Mouse (Mus musculus): ENCODE results near the gene AU040320. TPM values are rescaled to one million over a fixed set of nuclear protein-coding genes. Genes with fewer than 3 reads are reported as not detected.

The AU040320 gene
- polyA plus RNA-seq, 1 experiment from 2014 or later: 26.2 TPM

DNA sequence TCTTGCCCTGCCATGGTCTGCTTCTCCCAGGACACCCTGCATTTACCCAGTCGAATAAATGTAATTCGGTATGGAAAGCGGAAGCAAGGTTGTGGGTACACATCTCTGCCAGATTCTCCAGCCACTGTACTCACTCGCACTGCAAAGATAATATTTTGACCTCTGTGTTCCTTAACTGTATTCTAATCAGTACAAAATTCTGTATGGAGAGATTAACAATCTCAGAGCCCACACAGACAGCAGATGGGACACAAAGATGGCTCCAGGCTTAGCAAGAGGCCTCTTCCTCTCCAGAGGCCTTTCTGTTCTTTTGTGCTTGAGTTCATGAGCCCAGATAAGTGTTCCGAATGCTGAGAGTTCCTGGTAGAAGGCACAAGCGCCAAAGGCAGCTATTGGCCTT, 20.5 kb downstream of the AU040320 start:
- H3K27me3 ChIP-seq (ENCODE audit: control insufficient read depth, insufficient read depth, low read length): no peaks in the 10 kb centered on the region
- WGBS: 93% methylated on average over 6 of the region's 6 CpGs
- ATAC-seq (ENCODE audit: low FRiP score): no peak
- H3K36me3 ChIP-seq (ENCODE audit: control insufficient read depth, insufficient read depth, low read length): no peaks in the 10 kb centered on the region
- DNase-seq (ENCODE audit: low spot score, missing footprints): no peak
- H3K4me2 ChIP-seq: no peak overlapping the region
- no peak overlapping the region for H3K9ac ChIP-seq (ENCODE audit: low read length)
- no peaks in the 10 kb centered on the region for H3K9me3 ChIP-seq (ENCODE audit: control insufficient read depth, low read length)
- no peak overlapping the region for H3K27ac ChIP-seq (ENCODE audit: low read depth, low read length)
- no peak overlapping the region for H3K4me3 ChIP-seq (ENCODE audit: low read depth, low read length)
- H3K4me1 ChIP-seq (ENCODE audit: control insufficient read depth, insufficient read depth, low read length): 0 out of 2 replicates have a peak, but pooled peaks cover 2% of the 10 kb centered on the region

DNA sequence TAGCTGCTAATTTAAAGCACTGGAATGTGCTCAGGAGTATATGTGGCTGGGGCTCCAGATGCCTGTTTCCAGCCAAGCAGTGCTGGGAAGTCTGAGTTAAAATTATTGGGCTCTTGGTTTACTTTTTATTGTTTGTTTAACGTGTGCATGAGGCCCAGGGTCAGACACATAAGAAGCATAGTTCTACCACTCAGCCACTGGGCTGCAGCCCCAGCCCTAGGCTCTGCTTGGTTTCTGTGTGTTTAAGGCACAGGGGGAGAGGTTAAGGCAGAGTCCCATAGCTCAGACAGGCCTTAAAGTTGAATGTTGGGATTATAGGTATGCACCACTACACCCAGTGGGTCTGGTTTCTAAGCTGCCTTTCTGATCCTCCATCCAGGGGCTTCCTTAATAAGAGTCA, 21.8 kb downstream of the AU040320 start:
- H3K4me2 ChIP-seq: no peak overlapping the region
- 87% methylated on average over 1 of the region's 1 CpGs for WGBS
- no peaks in the 10 kb centered on the region for H3K36me3 ChIP-seq (ENCODE audit: control insufficient read depth, insufficient read depth, low read length)
- no peak overlapping the region for H3K27ac ChIP-seq (ENCODE audit: low read depth, low read length)
- H3K4me3 ChIP-seq (ENCODE audit: low read depth, low read length): no peak overlapping the region
- no peaks in the 10 kb centered on the region for H3K9me3 ChIP-seq (ENCODE audit: control insufficient read depth, low read length)
- DNase-seq (ENCODE audit: low spot score, missing footprints): no peak
- H3K4me1 ChIP-seq (ENCODE audit: control insufficient read depth, insufficient read depth, low read length): peaks cover 10% of the 10 kb centered on the region; the same call in 1 of the 2 replicates
- H3K27me3 ChIP-seq (ENCODE audit: control insufficient read depth, insufficient read depth, low read length): no peaks in the 10 kb centered on the region
- H3K9ac ChIP-seq (ENCODE audit: low read length): no peak overlapping the region
- no peak for ATAC-seq (ENCODE audit: low FRiP score)

DNA sequence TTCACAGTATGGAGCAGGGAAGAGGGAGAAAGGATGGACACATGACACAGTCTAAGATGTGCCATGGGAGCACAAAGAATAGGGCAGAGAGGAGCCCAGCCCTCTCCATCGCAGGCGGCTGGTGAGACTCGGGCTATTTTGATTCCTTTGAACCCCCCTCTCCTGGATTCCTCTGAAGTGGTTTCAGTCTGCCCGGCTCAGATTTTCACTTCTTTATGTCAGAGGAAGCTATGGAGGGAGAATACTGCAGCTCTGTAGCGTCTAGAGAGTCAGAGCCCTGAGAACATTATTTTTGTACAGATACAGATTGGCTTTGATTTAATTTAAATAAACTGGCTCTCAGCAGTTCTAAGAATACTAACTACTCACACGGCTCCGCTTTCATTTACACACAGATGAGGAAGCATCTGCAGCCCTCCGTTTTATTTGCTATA, 25.8 kb downstream of the AU040320 start:
- Histone ChIP-seq H3K4me1 (ENCODE audit: control insufficient read depth, insufficient read depth, low read length) (peaks cover 15% of the 10 kb centered on the region; the same call in 1 of the 2 replicates), H3K9me3 (ENCODE audit: control insufficient read depth, low read length) (no peaks in the 10 kb centered on the region), H3K4me2 (no peak overlapping the region), H3K9ac (ENCODE audit: low read length) (no peak overlapping the region), H3K27me3 (ENCODE audit: control insufficient read depth, insufficient read depth, low read length) (no peaks in the 10 kb centered on the region), H3K27ac (ENCODE audit: low read depth, low read length) (no peak overlapping the region), H3K4me3 (ENCODE audit: low read depth, low read length) (no peak overlapping the region), H3K36me3 (ENCODE audit: control insufficient read depth, insufficient read depth, low read length) (no peaks in the 10 kb centered on the region)
- no peak for ATAC-seq (ENCODE audit: low FRiP score)
- no peak for DNase-seq (ENCODE audit: low spot score, missing footprints)
- WGBS: 45% methylated on average over 8 of the region's 8 CpGs

DNA sequence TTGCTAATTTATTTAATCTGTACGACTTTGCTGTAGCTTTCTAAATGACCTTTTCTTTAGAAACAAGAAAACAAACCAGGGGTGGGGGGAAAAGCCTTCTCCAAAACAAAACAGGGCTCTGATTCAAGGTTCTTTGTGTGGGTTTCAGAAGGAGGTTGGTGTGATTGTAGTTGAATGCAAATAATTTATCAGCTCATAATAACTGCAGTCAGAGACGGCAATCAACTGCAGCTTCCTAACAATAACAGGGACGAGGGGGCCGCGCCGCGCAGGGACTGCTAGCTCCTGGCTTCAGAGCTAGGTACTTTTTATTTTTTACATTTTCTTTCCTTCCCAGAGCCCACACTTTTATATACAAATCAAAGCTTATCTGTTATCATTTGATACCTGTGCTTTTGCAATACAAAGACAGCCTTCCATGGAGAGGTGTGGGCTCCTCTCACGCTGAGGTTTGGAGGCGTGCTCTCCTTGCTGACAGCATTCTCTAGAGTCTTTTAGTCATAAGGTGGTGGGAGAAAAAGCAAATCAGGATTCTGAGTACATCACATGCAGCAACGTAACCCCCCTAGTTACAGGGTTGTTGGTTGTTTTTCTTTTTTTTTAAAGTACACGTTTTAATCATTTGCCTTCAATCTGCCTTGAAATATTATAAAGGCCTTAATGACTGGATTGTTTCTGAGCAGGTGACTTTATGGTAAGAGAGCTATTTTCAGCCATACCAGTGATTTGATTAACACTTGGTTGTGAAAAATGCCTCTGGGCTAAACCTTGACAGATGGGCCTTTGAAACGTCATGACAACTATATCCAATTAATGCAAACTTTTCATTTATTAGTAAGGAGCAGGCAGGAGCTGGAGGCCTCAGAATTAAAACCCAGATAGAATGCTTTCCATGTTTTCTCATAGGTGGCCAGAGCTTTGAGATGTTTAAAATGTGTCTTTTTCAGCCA, 26.8 kb downstream of the AU040320 start:
- DNase-seq (ENCODE audit: low spot score, missing footprints) (no peak), ATAC-seq (ENCODE audit: low FRiP score) (no peak)
- 66% methylated on average over 12 of the region's 12 CpGs for WGBS
- no peak overlapping the region for H3K27ac ChIP-seq (ENCODE audit: low read depth, low read length)
- H3K9ac ChIP-seq (ENCODE audit: low read length): no peak overlapping the region
- H3K27me3 ChIP-seq (ENCODE audit: control insufficient read depth, insufficient read depth, low read length): no peaks in the 10 kb centered on the region
- no peaks in the 10 kb centered on the region for H3K9me3 ChIP-seq (ENCODE audit: control insufficient read depth, low read length)
- H3K4me2 ChIP-seq: no peak overlapping the region
- no peaks in the 10 kb centered on the region for H3K36me3 ChIP-seq (ENCODE audit: control insufficient read depth, insufficient read depth, low read length)
- peaks cover 15% of the 10 kb centered on the region; the same call in 1 of the 2 replicates for H3K4me1 ChIP-seq (ENCODE audit: control insufficient read depth, insufficient read depth, low read length)
- no peak overlapping the region for H3K4me3 ChIP-seq (ENCODE audit: low read depth, low read length)

DNA sequence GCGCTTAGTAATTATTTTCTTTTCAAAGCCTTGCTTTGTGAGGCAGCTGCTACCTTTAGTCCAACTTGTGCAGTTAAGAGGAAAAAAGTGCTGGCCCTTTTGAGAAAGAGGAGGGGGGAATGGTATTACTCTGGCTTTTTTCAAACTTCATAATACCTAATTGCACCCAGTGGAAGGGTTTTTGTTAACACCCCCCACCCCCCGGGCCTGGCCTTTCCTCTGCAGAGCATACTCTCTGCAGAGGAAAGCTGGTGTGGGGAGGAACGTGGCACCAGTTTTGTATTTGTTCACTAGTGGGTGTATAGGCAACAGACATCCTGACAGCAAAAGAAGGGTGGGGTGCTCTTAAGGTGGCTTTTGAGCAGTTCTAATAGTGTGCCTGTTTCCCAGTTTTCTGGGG, 28.5 kb downstream of the AU040320 start:
- no peak overlapping the region for H3K4me2 ChIP-seq
- no peak overlapping the region for H3K9ac ChIP-seq (ENCODE audit: low read length)
- 86% methylated on average over 3 of the region's 3 CpGs for WGBS
- H3K36me3 ChIP-seq (ENCODE audit: control insufficient read depth, insufficient read depth, low read length): no peaks in the 10 kb centered on the region
- no peak overlapping the region for H3K27ac ChIP-seq (ENCODE audit: low read depth, low read length)
- no peak overlapping the region for H3K4me3 ChIP-seq (ENCODE audit: low read depth, low read length)
- no peaks in the 10 kb centered on the region for H3K9me3 ChIP-seq (ENCODE audit: control insufficient read depth, low read length)
- no peak for ATAC-seq (ENCODE audit: low FRiP score)
- H3K4me1 ChIP-seq (ENCODE audit: control insufficient read depth, insufficient read depth, low read length): peaks cover 15% of the 10 kb centered on the region; the same call in 1 of the 2 replicates
- no peak for DNase-seq (ENCODE audit: low spot score, missing footprints)
- no peaks in the 10 kb centered on the region for H3K27me3 ChIP-seq (ENCODE audit: control insufficient read depth, insufficient read depth, low read length)

DNA sequence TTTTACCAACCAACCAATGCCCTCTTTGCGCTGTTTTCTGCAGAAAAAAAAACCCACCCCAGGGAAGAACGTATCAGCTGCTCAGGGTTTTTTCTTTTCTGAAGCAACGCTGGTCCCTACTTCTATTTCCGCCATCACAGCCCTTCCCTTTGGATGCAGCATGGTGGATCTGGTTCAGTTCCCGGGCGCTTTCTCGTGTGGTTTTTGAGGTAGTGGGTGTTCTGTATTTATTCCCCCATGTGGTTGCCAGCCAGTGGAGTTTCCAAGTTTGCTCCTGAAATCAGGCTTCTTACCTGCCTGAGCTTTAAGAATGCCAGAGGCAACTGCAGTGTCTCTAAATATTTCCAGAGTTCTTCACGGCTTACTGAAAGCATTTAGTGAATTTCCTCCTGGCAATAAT, 29.2 kb downstream of the AU040320 start:
- DNase-seq (ENCODE audit: low spot score, missing footprints) (no peak), ATAC-seq (ENCODE audit: low FRiP score) (no peak)
- Histone ChIP-seq H3K9me3 (ENCODE audit: control insufficient read depth, low read length) (no peaks in the 10 kb centered on the region), H3K27me3 (ENCODE audit: control insufficient read depth, insufficient read depth, low read length) (no peaks in the 10 kb centered on the region), H3K27ac (ENCODE audit: low read depth, low read length) (no peak overlapping the region), H3K36me3 (ENCODE audit: control insufficient read depth, insufficient read depth, low read length) (no peaks in the 10 kb centered on the region), H3K4me2 (no peak overlapping the region), H3K9ac (ENCODE audit: low read length) (no peak overlapping the region), H3K4me1 (ENCODE audit: control insufficient read depth, insufficient read depth, low read length) (peaks cover 15% of the 10 kb centered on the region; the same call in 1 of the 2 replicates), H3K4me3 (ENCODE audit: low read depth, low read length) (no peak overlapping the region)
- WGBS: 91% methylated on average over 8 of the region's 8 CpGs

DNA sequence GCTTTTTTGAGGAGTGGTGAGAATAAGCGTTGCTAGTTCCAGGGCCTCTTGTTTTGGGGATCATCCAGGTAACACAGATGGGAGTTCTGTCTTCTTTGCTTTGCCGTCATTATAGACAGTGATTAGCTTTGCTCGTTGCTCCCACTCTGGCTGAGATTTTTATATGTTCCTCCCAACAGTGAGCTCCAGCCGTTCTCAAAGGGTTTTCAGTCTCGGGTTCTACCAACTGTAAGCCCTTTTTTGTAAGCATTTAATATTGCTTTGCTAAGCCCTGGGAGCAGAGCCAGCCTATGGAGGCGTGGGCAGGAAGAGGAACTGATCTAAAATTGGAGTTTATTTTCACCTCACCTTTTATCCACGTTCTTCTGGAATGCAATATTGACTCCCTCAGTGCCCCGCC, 29.7 kb downstream of the AU040320 start:
- 82% methylated on average over 8 of the region's 8 CpGs for WGBS

DNA sequence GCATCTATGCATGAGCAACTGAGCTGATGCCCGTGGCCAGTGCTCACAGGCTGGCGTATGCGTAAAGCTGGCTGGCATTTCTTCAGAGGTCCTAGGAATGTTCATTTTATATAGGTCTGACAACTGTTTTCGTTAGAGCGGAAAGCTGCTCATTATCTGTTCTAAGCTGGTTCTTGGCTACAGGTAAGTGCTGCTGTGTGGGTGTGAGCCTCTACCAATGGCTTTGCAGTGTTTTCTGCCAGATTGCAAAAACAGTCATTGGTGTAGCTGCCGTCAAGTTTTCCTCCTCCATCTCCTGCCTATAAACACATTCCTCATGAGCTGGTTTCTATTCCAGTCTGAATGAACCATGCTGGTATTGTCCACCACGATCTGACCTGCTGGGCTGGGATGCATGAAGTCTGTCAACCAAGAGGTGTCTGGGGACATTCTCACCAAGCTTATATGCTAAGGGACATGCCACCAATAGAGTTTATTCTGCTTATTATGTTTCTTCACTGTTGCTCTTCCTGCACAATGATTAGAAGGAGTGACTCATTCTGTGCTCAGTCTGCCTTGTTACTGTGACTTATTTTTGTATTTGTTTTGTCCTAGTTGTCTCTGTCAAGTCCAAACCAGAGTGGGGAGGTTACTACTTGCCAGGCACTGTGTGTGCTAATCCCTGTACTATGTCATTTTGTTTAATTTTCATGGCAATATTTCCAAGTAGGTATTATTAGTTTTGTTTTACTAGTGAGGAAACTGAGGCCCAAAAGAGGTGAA, 39.2 kb downstream of the AU040320 start:
- no peaks in the 10 kb centered on the region for H3K9me3 ChIP-seq (ENCODE audit: control insufficient read depth, low read length)
- no peak overlapping the region for H3K9ac ChIP-seq (ENCODE audit: low read length)
- H3K4me1 ChIP-seq (ENCODE audit: control insufficient read depth, insufficient read depth, low read length): no peaks in the 10 kb centered on the region
- no peak overlapping the region for H3K4me3 ChIP-seq (ENCODE audit: low read depth, low read length)
- H3K27me3 ChIP-seq (ENCODE audit: control insufficient read depth, insufficient read depth, low read length): no peaks in the 10 kb centered on the region
- 93% methylated on average over 7 of the region's 7 CpGs for WGBS
- DNase-seq (ENCODE audit: low spot score, missing footprints) (no peak), ATAC-seq (ENCODE audit: low FRiP score) (no peak)
- H3K36me3 ChIP-seq (ENCODE audit: control insufficient read depth, insufficient read depth, low read length): no peaks in the 10 kb centered on the region
- H3K4me2 ChIP-seq: no peak overlapping the region
- no peak overlapping the region for H3K27ac ChIP-seq (ENCODE audit: low read depth, low read length)

More for the DNA sequence above, 29.7 kb downstream of the AU040320 start:
- H3K4me2 ChIP-seq: no peak overlapping the region
- H3K4me3 ChIP-seq (ENCODE audit: low read depth, low read length): no peak overlapping the region
- H3K9ac ChIP-seq (ENCODE audit: low read length): no peak overlapping the region
- DNase-seq (ENCODE audit: low spot score, missing footprints) (no peak), ATAC-seq (ENCODE audit: low FRiP score) (no peak)
- H3K4me1 ChIP-seq (ENCODE audit: control insufficient read depth, insufficient read depth, low read length): peaks cover 15% of the 10 kb centered on the region; the same call in 1 of the 2 replicates
- no peaks in the 10 kb centered on the region for H3K36me3 ChIP-seq (ENCODE audit: control insufficient read depth, insufficient read depth, low read length)
- no peaks in the 10 kb centered on the region for H3K9me3 ChIP-seq (ENCODE audit: control insufficient read depth, low read length)
- H3K27me3 ChIP-seq (ENCODE audit: control insufficient read depth, insufficient read depth, low read length): no peaks in the 10 kb centered on the region
- no peak overlapping the region for H3K27ac ChIP-seq (ENCODE audit: low read depth, low read length)

DNA sequence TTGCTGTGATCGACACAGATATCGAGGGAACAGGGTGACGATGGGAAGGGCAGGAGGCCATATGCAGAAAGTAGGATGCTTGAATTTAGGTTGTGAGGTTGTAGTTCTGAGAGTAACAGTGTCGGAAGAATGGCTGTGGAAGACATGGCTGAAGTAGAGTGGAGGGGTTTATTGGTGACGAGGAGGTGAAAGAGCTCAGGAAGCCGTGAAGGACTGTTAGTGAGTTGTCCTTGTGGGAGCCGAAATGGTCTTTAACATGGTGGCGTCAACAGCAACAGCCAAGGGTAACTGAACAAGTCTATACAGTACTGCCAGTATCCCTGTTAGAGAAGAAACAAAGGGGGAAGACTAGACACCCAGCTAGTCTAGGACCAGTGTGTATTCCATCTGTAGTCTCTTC, 48.8 kb downstream of the AU040320 start:
- no peak for ATAC-seq (ENCODE audit: low FRiP score)
- 93% methylated on average over 8 of the region's 8 CpGs for WGBS
- DNase-seq (ENCODE audit: low spot score, missing footprints): no peak

More for the DNA sequence above, 48.8 kb downstream of the AU040320 start:
- H3K4me2 ChIP-seq: no peak overlapping the region
- H3K27me3 ChIP-seq (ENCODE audit: control insufficient read depth, insufficient read depth, low read length): no peaks in the 10 kb centered on the region
- H3K4me1 ChIP-seq (ENCODE audit: control insufficient read depth, insufficient read depth, low read length): no peaks in the 10 kb centered on the region
- H3K27ac ChIP-seq (ENCODE audit: low read depth, low read length): no peak overlapping the region
- H3K36me3 ChIP-seq (ENCODE audit: control insufficient read depth, insufficient read depth, low read length): no peaks in the 10 kb centered on the region
- H3K9ac ChIP-seq (ENCODE audit: low read length): no peak overlapping the region
- H3K4me3 ChIP-seq (ENCODE audit: low read depth, low read length): no peak overlapping the region
- no peaks in the 10 kb centered on the region for H3K9me3 ChIP-seq (ENCODE audit: control insufficient read depth, low read length)
